10 mouse cellular contexts compared by ENCODE assay signal in genomic region chr11:20214779-20215178, GRCm38 (mm10). TPM values are rescaled to one million over a fixed set of nuclear protein-coding genes. Genes with fewer than 3 reads are reported as not detected.
DNase-seq lines count a peak whose midpoint lies in the region; ATAC-seq and TF ChIP-seq lines count a peak whose summit lies in the region.
"Had no signal": no experiment of that assay in that cellular context is flagged by ENCODE, and none has a peak within 500 bp of the region (broad histone marks: within the 10 kb centered on the region; RNA-seq: fewer than 3 reads in every experiment).

No protein-coding gene starts in this region.

- H3K4me2 ChIP-seq in heart, postnatal 0 days (ENCODE audit: low read depth, low read length): no peak overlapping the region
- no peak overlapping the region for H3K4me2 ChIP-seq in forebrain, embryonic 14.5 days (ENCODE audit: low read length)
- H3K4me2 ChIP-seq: embryonic facial prominence, embryonic 12.5 days had no signal

- intact Hi-C loops in heart, postnatal 10 days (cut with DNase I): loop anchor here (5.0 kb wide), 1 partner anchor 33 kb away; the partner anchor contains the start of gene Cep68

- H3K9ac ChIP-seq in heart, postnatal 0 days (replicated peaks; ENCODE audit: low read depth, low read length): no peak overlapping the region
- H3K9ac ChIP-seq in forebrain, embryonic 14.5 days (ENCODE audit: low read length): no peak overlapping the region
- H3K9ac ChIP-seq: embryonic facial prominence, embryonic 12.5 days had no signal

- H3K9me3 ChIP-seq in heart, postnatal 0 days (replicated peaks; ENCODE audit: control insufficient read depth, low read length): no peaks in the 10 kb centered on the region
- no peaks in the 10 kb centered on the region for H3K9me3 ChIP-seq in forebrain, embryonic 14.5 days (replicated peaks; ENCODE audit: control insufficient read depth, low read length)
- H3K9me3 ChIP-seq: embryonic facial prominence, embryonic 12.5 days; heart, embryonic 10.5 days had no signal

- peaks cover 20% of the 10 kb centered on the region for H3K4me1 ChIP-seq in heart, postnatal 0 days (ENCODE audit: control insufficient read depth, insufficient read depth)
- no peaks in the 10 kb centered on the region for H3K4me1 ChIP-seq in forebrain, embryonic 14.5 days (ENCODE audit: control insufficient read depth, insufficient read depth, low read length)
- H3K4me1 ChIP-seq: embryonic facial prominence, embryonic 12.5 days had no signal

- no peak for TF ChIP-seq EP300 in heart, postnatal 0 days (IDR thresholded peaks at IDR 0.05; ENCODE audit: low read depth)

- H3K36me3 ChIP-seq in heart, postnatal 0 days (replicated peaks; ENCODE audit: control insufficient read depth, insufficient read depth, low read length): peaks cover 43% of the 10 kb centered on the region
- H3K36me3 ChIP-seq in forebrain, embryonic 14.5 days (ENCODE audit: control insufficient read depth, insufficient read depth, low read length): peaks cover 39% of the 10 kb centered on the region

- DNase-seq in heart, postnatal 0 days (ENCODE audit: low spot score): no peak
- DNase-seq in heart, postnatal 10 days: no peak
- DNase-seq in 416B (ENCODE audit: low read depth) (peak; percentile 29), Patski (ENCODE audit: low read depth, low spot score) (no peak)
- peak; percentile 32 for DNase-seq in lung, postnatal 14 days
- DNase-seq in ovary, postnatal 36 days (ENCODE audit: low spot score): no peak
- no peak for DNase-seq in forebrain, embryonic 14.5 days (ENCODE audit: low spot score)

- TF ChIP-seq CTCF in heart, postnatal 0 days (IDR thresholded peaks at IDR 0.05; ENCODE audit: low read depth): peak; percentile 36
- TF ChIP-seq CTCF in Patski (IDR thresholded peaks at IDR 0.05): peak; percentile 67

- POLR2A ChIA-PET in Patski (lab: Charles Lee): no interaction called here

- no peaks in the 10 kb centered on the region for H3K27me3 ChIP-seq in heart, postnatal 0 days (ENCODE audit: control insufficient read depth, insufficient read depth, low read length)
- no peaks in the 10 kb centered on the region for H3K27me3 ChIP-seq in Patski
- no peaks in the 10 kb centered on the region for H3K27me3 ChIP-seq in forebrain, embryonic 14.5 days (replicated peaks; ENCODE audit: control insufficient read depth, insufficient read depth, low read length)
- H3K27me3 ChIP-seq: embryonic facial prominence, embryonic 12.5 days had no signal

- 95% methylated on average over 1 of the region's 1 CpGs for WGBS in heart, postnatal 0 days
- WGBS in forebrain, embryonic 14.5 days: 97% methylated on average over 1 of the region's 1 CpGs

- H3K4me3 ChIP-seq in heart, postnatal 0 days (ENCODE audit: low read depth, low read length): no peak overlapping the region
- no peak overlapping the region for H3K4me3 ChIP-seq in forebrain, embryonic 14.5 days (ENCODE audit: low read depth, low read length)
- H3K4me3 ChIP-seq: embryonic facial prominence, embryonic 12.5 days; heart, embryonic 10.5 days had no signal

- CTCF ChIA-PET in Patski (lab: Charles Lee): interaction anchor here (0.8 to 1.9 kb wide), 4 partner anchors 9 to 82 kb away, joined by 3 to 6 read pairs (median 4); no protein-coding TSS in a partner anchor

- in situ Hi-C loops in Patski (cut with MboI; ENCODE audit: low pct_unique_long_range_greater_than_20kb): no loop called here

- ATAC-seq in heart, postnatal 0 days (ENCODE audit: insufficient read depth, low read depth): no peak
- ATAC-seq in Patski: no peak
- no peak for ATAC-seq in inflammation-experienced regulatory T-cells, adult 6 months
- no peak for ATAC-seq in forebrain, embryonic 14.5 days

- H3K27ac ChIP-seq in heart, postnatal 0 days (ENCODE audit: low read depth): no peak overlapping the region
- H3K27ac ChIP-seq in forebrain, embryonic 14.5 days (ENCODE audit: low read depth, low read length): no peak overlapping the region
- H3K27ac ChIP-seq: embryonic facial prominence, embryonic 12.5 days; heart, embryonic 10.5 days had no signal

RNA-seq across cellular contexts. Expression of gene Rab1a, which starts 13.5 kb away (rescaled TPM):
- 55.8 and 73.9 TPM in 2 replicates for total RNA-seq in heart, postnatal 0 days (2014; rRNA removed; ENCODE audit: low replicate concordance)
- 219 and 226 TPM in 2 replicates for polyA plus RNA-seq in heart, postnatal 0 days (2015; fragmentation: Nextera tagmentation; extraction: Ambion mirVana)
- total RNA-seq in heart, postnatal 10 days (2021): 100 to 1,000 TPM; 163 to 167 TPM
- 174 TPM for polyA plus RNA-seq in Patski (2021)
- polyA plus RNA-seq in inflammation-experienced regulatory T-cells, adult 6 months (2017; shearing (Covaris generic)): 100 to 1,000 TPM in 1 of 3 experiments, 10 to 100 TPM in 2; 84.7 to 147 (median 85.4) TPM
- 230 and 259 TPM in 2 replicates for polyA plus RNA-seq in forebrain, embryonic 14.5 days (2014; fragmentation: Nextera tagmentation; extraction: Ambion mirVana)

RNA-seq across cellular contexts. Expression of gene Cep68, which starts 34.5 kb away (rescaled TPM):
- 53.8 and 56.2 TPM in 2 replicates for total RNA-seq in heart, postnatal 0 days (2014; rRNA removed; ENCODE audit: low replicate concordance)
- polyA plus RNA-seq in heart, postnatal 0 days (2015; fragmentation: Nextera tagmentation; extraction: Ambion mirVana): 20.3 and 21.0 TPM in 2 replicates
- 10 to 100 TPM; 40.0 to 42.7 TPM for total RNA-seq in heart, postnatal 10 days (2021)
- polyA plus RNA-seq in Patski (2021): 31.5 TPM
- polyA plus RNA-seq in inflammation-experienced regulatory T-cells, adult 6 months (2017; shearing (Covaris generic)): 10 to 100 TPM in 2 of 3 experiments, 1 to 10 TPM in 1; 9.9 to 15.0 (median 10.6) TPM
- polyA plus RNA-seq in forebrain, embryonic 14.5 days (2014; fragmentation: Nextera tagmentation; extraction: Ambion mirVana): 24.9 and 27.9 TPM in 2 replicates

Comparison
In these comparisons a context has a peak if more than half of its experiments do, and no peak if none do; other contexts are left out.
1. DNase-seq: peak in 416B (single experiment) and lung, postnatal 14 days (single experiment); none in heart, postnatal 0 days (single experiment), heart, postnatal 10 days (0 of 2), Patski (single experiment), ovary, postnatal 36 days (single experiment) and forebrain, embryonic 14.5 days (single experiment).